Mouse (Mus musculus): ENCODE data around the gene Bod1l. TPM values are rescaled to one million over a fixed set of nuclear protein-coding genes. Genes with fewer than 3 reads are reported as not detected.

Bod1l gene
- polyA plus RNA-seq, 1 experiment from 2014 or later = 30.8 TPM

- H3K4me2 ChIP-seq = peak overlapping the region; percentile 92
- peak overlapping the region; percentile 93 for H3K4me3 ChIP-seq
- no peaks in the 10 kb centered on the region for H3K36me3 ChIP-seq
- H3K27ac ChIP-seq = no peak overlapping the region
- 38% methylated on average over 5 of the region's 5 CpGs for WGBS
- H3K9ac ChIP-seq = peak overlapping the region; percentile 94; the same call in 1 of the 2 replicates
- no peak for ATAC-seq (ENCODE audit: low FRiP score)
- H3K27me3 ChIP-seq = no peaks in the 10 kb centered on the region
- H3K4me1 ChIP-seq (replicated peaks) = peaks cover 22% of the 10 kb centered on the region
- no peaks in the 10 kb centered on the region for H3K9me3 ChIP-seq
These were observed 1.4 kb downstream of the Bod1l start for GRCm38 (mm10) chr5:41842681-41843080.

DNA sequence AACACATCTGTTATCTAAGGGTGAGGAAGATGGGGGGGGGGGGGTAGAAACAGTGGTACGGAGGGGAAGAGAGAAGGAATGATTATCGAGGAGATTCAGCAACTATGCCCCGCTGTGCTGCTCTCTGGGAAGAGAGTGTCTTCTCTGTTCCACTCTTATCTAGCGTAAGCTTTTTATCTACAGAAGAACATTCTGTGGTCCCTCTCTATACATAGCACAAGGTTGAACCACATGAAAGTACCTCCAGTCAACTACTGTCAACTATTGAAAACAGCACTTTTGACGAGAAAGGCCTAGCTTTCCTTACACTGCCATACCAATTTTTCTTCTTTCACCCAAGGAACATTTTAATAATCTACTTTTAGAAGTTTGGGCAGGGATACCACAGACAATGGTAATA is 2.4 kb downstream of the Bod1l start:
- H3K4me2 ChIP-seq = no peak overlapping the region
- H3K9me3 ChIP-seq = no peaks in the 10 kb centered on the region
- H3K27ac ChIP-seq = no peak overlapping the region
- peaks cover 4% of the 10 kb centered on the region; the same call in 1 of the 2 replicates for H3K36me3 ChIP-seq
- no peak overlapping the region for H3K4me3 ChIP-seq
- H3K27me3 ChIP-seq = no peaks in the 10 kb centered on the region
- H3K4me1 ChIP-seq (replicated peaks) = peaks cover 22% of the 10 kb centered on the region
- 92% methylated on average over 5 of the region's 5 CpGs for WGBS
- H3K9ac ChIP-seq = no peak overlapping the region
- no peak for ATAC-seq (ENCODE audit: low FRiP score)

GRCm38 (mm10) chr5:41830100-41830499 is 14.0 kb downstream of the Bod1l start:
- peaks cover 86% of the 10 kb centered on the region for H3K36me3 ChIP-seq
- no peak overlapping the region for H3K4me3 ChIP-seq
- WGBS = 96% methylated on average over 2 of the region's 2 CpGs
- no peak overlapping the region for H3K9ac ChIP-seq
- no peaks in the 10 kb centered on the region for H3K9me3 ChIP-seq
- H3K4me2 ChIP-seq = no peak overlapping the region
- no peaks in the 10 kb centered on the region for H3K27me3 ChIP-seq
- ATAC-seq (ENCODE audit: low FRiP score) = no peak
- H3K4me1 ChIP-seq (replicated peaks) = no peaks in the 10 kb centered on the region
- H3K27ac ChIP-seq = no peak overlapping the region

DNA sequence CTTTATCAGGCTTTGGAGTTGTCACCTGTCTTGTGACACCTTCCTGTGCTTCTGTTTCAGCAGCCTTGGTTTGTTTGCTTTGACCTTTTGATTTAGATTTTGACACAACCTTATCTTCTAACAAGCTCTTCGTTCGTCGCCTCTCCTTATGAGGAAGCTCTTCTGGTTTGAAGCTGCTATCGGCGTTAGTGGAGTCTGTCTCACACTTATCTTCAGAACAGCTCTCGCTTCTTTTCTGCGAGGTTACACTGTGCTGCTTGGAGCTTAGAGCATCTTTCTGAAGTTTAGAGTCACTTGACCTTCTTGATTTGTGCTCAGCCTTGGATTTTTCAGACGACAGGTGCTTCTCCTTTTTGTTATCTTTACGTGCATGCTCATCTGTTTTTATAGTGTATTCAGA is 23.0 kb downstream of the Bod1l start:
- H3K27ac ChIP-seq = no peak overlapping the region
- H3K9ac ChIP-seq = no peak overlapping the region
- no peaks in the 10 kb centered on the region for H3K27me3 ChIP-seq
- ATAC-seq (ENCODE audit: low FRiP score) = no peak
- WGBS = 96% methylated on average over 9 of the region's 9 CpGs
- no peak overlapping the region for H3K4me2 ChIP-seq
- H3K9me3 ChIP-seq = no peaks in the 10 kb centered on the region
- H3K36me3 ChIP-seq = peaks cover 87% of the 10 kb centered on the region
- no peak overlapping the region for H3K4me3 ChIP-seq
- no peaks in the 10 kb centered on the region for H3K4me1 ChIP-seq (replicated peaks)

DNA sequence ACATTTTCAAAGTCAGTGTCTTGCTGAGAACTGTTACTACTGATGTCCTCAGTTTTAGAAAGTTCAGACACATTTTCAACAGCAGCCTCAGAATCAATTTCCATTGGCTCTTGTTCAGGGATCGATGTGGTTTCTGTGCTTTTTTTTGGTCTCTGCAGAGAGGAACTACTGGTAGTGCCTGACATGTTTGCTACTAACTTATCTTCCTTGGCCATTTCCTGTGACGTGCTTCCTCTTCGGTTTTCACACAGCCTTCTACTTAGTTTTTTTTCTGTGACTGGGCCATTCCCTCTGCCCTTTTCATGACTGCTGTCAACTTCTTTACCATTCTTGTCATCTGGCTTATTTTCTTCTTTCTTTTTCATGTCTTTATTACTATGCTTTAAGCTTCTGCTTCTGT is 23.6 kb downstream of the Bod1l start:
- H3K27me3 ChIP-seq = no peaks in the 10 kb centered on the region
- no peaks in the 10 kb centered on the region for H3K9me3 ChIP-seq
- peaks cover 87% of the 10 kb centered on the region for H3K36me3 ChIP-seq
- H3K4me2 ChIP-seq = no peak overlapping the region
- ATAC-seq (ENCODE audit: low FRiP score) = no peak
- no peak overlapping the region for H3K9ac ChIP-seq
- no peak overlapping the region for H3K27ac ChIP-seq
- WGBS = 94% methylated on average over 3 of the region's 3 CpGs
- H3K4me1 ChIP-seq (replicated peaks) = no peaks in the 10 kb centered on the region
- no peak overlapping the region for H3K4me3 ChIP-seq

DNA sequence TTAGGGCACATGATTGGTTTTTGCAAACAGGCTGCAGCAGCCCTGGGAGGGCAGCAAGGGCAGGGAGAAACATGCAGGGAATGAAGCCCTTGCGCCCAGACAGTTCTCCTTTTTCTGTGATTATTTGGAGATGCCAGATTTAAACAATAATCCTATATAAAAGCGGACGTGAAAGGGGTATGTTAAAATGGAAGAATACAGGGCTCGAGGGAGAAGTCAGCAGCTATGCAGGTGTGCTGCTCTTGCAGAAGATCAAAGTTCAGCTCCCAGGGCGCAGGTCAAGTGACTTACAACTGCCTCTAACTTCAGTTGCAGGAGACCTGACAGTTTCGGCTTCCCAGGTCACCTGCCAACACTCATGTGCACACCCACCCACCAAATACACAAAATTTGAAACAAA is 31.6 kb downstream of the Bod1l start:
- H3K27ac ChIP-seq = no peak overlapping the region
- H3K27me3 ChIP-seq = no peaks in the 10 kb centered on the region
- no peak overlapping the region for H3K4me2 ChIP-seq
- no peak for ATAC-seq (ENCODE audit: low FRiP score)
- H3K4me1 ChIP-seq (replicated peaks) = no peaks in the 10 kb centered on the region
- no peak overlapping the region for H3K9ac ChIP-seq
- no peak overlapping the region for H3K4me3 ChIP-seq
- H3K36me3 ChIP-seq = peaks cover 78% of the 10 kb centered on the region
- H3K9me3 ChIP-seq = no peaks in the 10 kb centered on the region
- WGBS = 91% methylated on average over 6 of the region's 6 CpGs

- Histone ChIP-seq H3K9ac (no peak overlapping the region), H3K4me2 (no peak overlapping the region), H3K27ac (no peak overlapping the region), H3K4me3 (no peak overlapping the region), H3K9me3 (no peaks in the 10 kb centered on the region), H3K4me1 (replicated peaks) (no peaks in the 10 kb centered on the region), H3K27me3 (no peaks in the 10 kb centered on the region), H3K36me3 (peaks cover 77% of the 10 kb centered on the region)
- no peak for ATAC-seq (ENCODE audit: low FRiP score)
- WGBS = 99% methylated on average over 3 of the region's 3 CpGs
These were observed 32.8 kb downstream of the Bod1l start for GRCm38 (mm10) chr5:41811279-41811678.

DNA sequence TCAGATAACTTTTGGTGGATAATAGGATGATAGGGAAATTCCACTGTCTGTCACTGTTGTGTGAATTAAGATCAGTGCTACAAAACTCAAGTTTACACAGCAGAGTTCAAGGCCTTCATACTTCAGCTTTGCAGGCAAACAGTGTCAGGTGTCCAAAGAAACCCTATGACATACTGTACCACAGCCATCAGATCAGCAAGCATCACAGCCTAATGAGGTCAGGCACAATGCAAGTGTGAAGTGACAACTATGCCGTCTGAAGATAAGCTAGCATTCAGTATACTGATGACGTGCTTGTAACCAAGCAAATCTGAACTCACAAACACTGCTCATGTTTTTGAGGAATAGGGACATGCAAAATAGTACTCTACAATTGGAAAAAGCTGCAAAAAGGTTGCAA is 36.7 kb downstream of the Bod1l start:
- Histone ChIP-seq H3K4me3 (no peak overlapping the region), H3K4me2 (no peak overlapping the region), H3K27ac (no peak overlapping the region), H3K4me1 (replicated peaks) (no peaks in the 10 kb centered on the region), H3K27me3 (no peaks in the 10 kb centered on the region), H3K36me3 (peaks cover 70% of the 10 kb centered on the region), H3K9ac (no peak overlapping the region), H3K9me3 (no peaks in the 10 kb centered on the region)
- no peak for ATAC-seq (ENCODE audit: low FRiP score)
- WGBS = 91% methylated on average over 2 of the region's 2 CpGs

GRCm38 (mm10) chr5:41806176-41806575 is 37.9 kb downstream of the Bod1l start:
- no peaks in the 10 kb centered on the region for H3K4me1 ChIP-seq (replicated peaks)
- WGBS = 94% methylated on average over 5 of the region's 5 CpGs
- no peak overlapping the region for H3K4me3 ChIP-seq
- no peak overlapping the region for H3K9ac ChIP-seq
- H3K27ac ChIP-seq = no peak overlapping the region
- peaks cover 60% of the 10 kb centered on the region for H3K36me3 ChIP-seq
- no peaks in the 10 kb centered on the region for H3K9me3 ChIP-seq
- H3K4me2 ChIP-seq = no peak overlapping the region
- no peak for ATAC-seq (ENCODE audit: low FRiP score)
- no peaks in the 10 kb centered on the region for H3K27me3 ChIP-seq

GRCm38 (mm10) chr5:41805085-41805484 is 39.0 kb downstream of the Bod1l start:
- Histone ChIP-seq H3K4me1 (replicated peaks) (no peaks in the 10 kb centered on the region), H3K4me3 (no peak overlapping the region), H3K27ac (no peak overlapping the region), H3K9me3 (no peaks in the 10 kb centered on the region), H3K27me3 (no peaks in the 10 kb centered on the region), H3K9ac (no peak overlapping the region), H3K36me3 (peaks cover 61% of the 10 kb centered on the region), H3K4me2 (no peak overlapping the region)
- no peak for ATAC-seq (ENCODE audit: low FRiP score)
- WGBS = 93% methylated on average over 2 of the region's 2 CpGs

DNA sequence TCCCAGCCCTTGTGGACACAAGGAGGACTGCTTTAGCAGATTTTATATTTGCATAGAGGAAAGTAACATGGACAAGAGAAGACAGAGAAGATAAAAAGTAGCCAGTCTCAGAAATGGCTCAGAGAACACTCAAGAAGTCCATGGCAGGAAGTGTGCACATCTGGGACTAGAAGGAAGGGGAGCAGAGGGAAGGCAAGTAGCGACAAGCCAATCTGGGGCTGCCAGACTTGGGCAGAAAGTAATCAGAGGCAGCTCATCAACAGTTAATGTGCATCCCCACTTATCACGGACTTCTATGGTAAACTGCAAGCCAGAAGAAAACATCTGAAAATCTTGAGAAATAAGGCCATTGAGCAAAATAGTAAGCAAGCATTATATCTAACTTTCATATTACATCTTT is 39.5 kb downstream of the Bod1l start:
- Histone ChIP-seq H3K27ac (no peak overlapping the region), H3K36me3 (peaks cover 61% of the 10 kb centered on the region), H3K9me3 (no peaks in the 10 kb centered on the region), H3K9ac (no peak overlapping the region), H3K4me3 (no peak overlapping the region), H3K4me1 (replicated peaks) (no peaks in the 10 kb centered on the region), H3K4me2 (no peak overlapping the region), H3K27me3 (no peaks in the 10 kb centered on the region)
- WGBS = 86% methylated on average over 2 of the region's 2 CpGs
- ATAC-seq (ENCODE audit: low FRiP score) = no peak

GRCm38 (mm10) chr5:41801622-41802021 is 42.5 kb downstream of the Bod1l start:
- Histone ChIP-seq H3K4me1 (replicated peaks) (no peaks in the 10 kb centered on the region), H3K9ac (no peak overlapping the region), H3K36me3 (peaks cover 63% of the 10 kb centered on the region), H3K9me3 (no peaks in the 10 kb centered on the region), H3K27me3 (no peaks in the 10 kb centered on the region), H3K4me3 (no peak overlapping the region), H3K27ac (no peak overlapping the region), H3K4me2 (no peak overlapping the region)
- ATAC-seq (ENCODE audit: low FRiP score) = no peak
- 89% methylated on average over 2 of the region's 2 CpGs for WGBS

DNA sequence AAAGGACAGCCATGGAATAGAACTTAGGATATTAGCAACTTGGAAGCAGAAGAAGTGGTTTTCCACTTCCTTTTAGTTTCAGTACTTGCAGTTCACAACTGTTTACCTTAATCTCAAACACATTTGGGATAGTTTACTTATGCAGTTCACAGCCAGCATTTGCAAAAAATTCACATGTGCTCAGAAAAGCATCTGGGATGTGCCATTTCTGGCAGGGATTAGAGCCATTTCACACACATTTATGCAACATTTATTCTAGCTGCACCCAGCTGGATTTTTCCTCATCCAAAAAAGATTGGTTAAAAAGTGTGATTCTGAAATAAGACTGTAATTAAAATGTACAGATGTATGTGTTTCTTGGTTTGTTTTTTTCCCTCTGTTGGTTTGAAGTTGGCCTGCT is 49.7 kb downstream of the Bod1l start:
- Histone ChIP-seq H3K4me1 (replicated peaks) (no peaks in the 10 kb centered on the region), H3K27me3 (no peaks in the 10 kb centered on the region), H3K27ac (no peak overlapping the region), H3K4me3 (no peak overlapping the region), H3K36me3 (peaks cover 74% of the 10 kb centered on the region), H3K4me2 (no peak overlapping the region), H3K9me3 (no peaks in the 10 kb centered on the region), H3K9ac (no peak overlapping the region)
- ATAC-seq (ENCODE audit: low FRiP score) = no peak

DNA sequence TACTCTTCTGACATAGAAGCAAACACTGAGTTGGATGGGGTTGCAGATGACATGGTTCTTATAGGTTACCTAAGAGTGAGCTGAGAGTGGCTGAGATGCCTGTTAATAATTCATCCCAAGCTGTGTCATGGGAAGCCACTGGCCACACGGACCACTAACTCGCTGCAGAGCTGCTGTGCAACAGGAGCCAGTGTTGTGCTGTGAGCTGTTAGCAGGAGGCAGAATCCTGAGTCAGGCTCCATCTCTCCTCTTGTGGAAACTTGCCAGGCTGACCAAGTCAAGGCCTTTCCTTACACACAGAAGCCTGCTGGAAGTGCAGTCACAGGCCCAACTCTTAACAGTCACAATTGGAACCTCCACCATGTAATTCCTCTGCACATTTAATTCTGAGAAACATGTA is 53.6 kb downstream of the Bod1l start:
- Histone ChIP-seq H3K9ac (no peak overlapping the region), H3K4me3 (no peak overlapping the region), H3K27me3 (no peaks in the 10 kb centered on the region), H3K27ac (no peak overlapping the region), H3K36me3 (peaks cover 84% of the 10 kb centered on the region), H3K4me1 (replicated peaks) (no peaks in the 10 kb centered on the region), H3K4me2 (no peak overlapping the region), H3K9me3 (no peaks in the 10 kb centered on the region)
- WGBS = 94% methylated on average over 2 of the region's 2 CpGs
- ATAC-seq (ENCODE audit: low FRiP score) = no peak
